Mouse (Mus musculus): ENCODE results near the gene Surf2.
A peak's percentile ranks its signal among the peaks of the same experiment; 100 is the strongest.

Gene Surf2

GRCm38 (mm10) chr2:26914148-26914941 is 1.8 kb upstream of the Surf2 start:
- no peak for DNase-seq

- DNase-seq: no peak
Measured at GRCm38 (mm10) chr2:26916738-26917137, 571 bp downstream of the Surf2 start.

GRCm38 (mm10) chr2:26919684-26920083 is 3.5 kb downstream of the Surf2 start:
- DNase-seq: no peak

- no peak for DNase-seq
Measured at GRCm38 (mm10) chr2:26920190-26920855, 4.2 kb downstream of the Surf2 start.

GRCm38 (mm10) chr2:26921784-26922183 is 5.6 kb downstream of the Surf2 start:
- DNase-seq: no peak

GRCm38 (mm10) chr2:26927745-26928476 is 11.7 kb downstream of the Surf2 start:
- DNase-seq: no peak

- peak; percentile 77 to 83 for DNase-seq
Measured at GRCm38 (mm10) chr2:26930390-26930789, 14.2 kb downstream of the Surf2 start.

- peak; percentile 40 to 42 for DNase-seq
Measured at GRCm38 (mm10) chr2:26932473-26933303, 16.5 kb downstream of the Surf2 start.

- peak; percentile 95 to 96 for DNase-seq
Measured at GRCm38 (mm10) chr2:26933304-26934055, 17.3 kb downstream of the Surf2 start, which contains the start of the genes Surf4 and Stkld1. Gene Surf4, minus strand, starts transcription at chr2:26933928. Gene Stkld1, plus strand, starts transcription at chr2:26934047.

GRCm38 (mm10) chr2:26935286-26935685 is 19.1 kb downstream of the Surf2 start:
- DNase-seq: no peak

GRCm38 (mm10) chr2:26936425-26936824 is 20.3 kb downstream of the Surf2 start:
- no peak for DNase-seq

- DNase-seq: no peak
Measured at GRCm38 (mm10) chr2:26941539-26941938, 25.4 kb downstream of the Surf2 start.

GRCm38 (mm10) chr2:26943253-26943652 is 27.1 kb downstream of the Surf2 start:
- no peak for DNase-seq

- no peak for DNase-seq
Measured at GRCm38 (mm10) chr2:26950411-26950810, 34.2 kb downstream of the Surf2 start.

GRCm38 (mm10) chr2:26951346-26951905 is 35.3 kb downstream of the Surf2 start:
- DNase-seq: no peak

GRCm38 (mm10) chr2:26952193-26952592 is 36.0 kb downstream of the Surf2 start:
- no peak for DNase-seq

- no peak for DNase-seq
Measured at GRCm38 (mm10) chr2:26952866-26953265, 36.7 kb downstream of the Surf2 start.

- no peak for DNase-seq
Measured at GRCm38 (mm10) chr2:26954735-26955395, 38.7 kb downstream of the Surf2 start.

- no peak for DNase-seq
Measured at GRCm38 (mm10) chr2:26956811-26957487, 40.8 kb downstream of the Surf2 start.

- DNase-seq: no peak
Measured at GRCm38 (mm10) chr2:26957488-26957859, 41.3 kb downstream of the Surf2 start.
